Comparison of ENCODE assay signal across 22 mouse cellular contexts in the genomic region with DNA sequence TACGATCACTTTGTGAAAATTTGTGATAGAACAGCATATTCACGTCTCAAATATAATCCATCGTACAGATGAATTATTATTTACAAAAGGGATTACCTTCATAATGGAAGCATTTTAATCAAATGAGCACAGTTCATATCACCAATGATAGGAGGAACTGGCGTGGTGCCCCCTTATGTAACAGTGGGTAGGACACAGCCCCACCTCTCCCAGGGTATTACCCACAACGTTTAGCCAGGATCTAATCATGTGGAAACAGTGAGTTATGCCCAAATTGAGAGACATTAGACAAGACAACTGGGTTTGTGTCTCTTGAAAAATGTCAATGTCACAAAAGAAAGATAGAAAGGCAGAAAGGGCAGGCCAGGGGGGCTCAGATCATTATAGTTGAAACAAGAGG.
DNase-seq lines count a peak whose midpoint lies in the region; ATAC-seq lines count a peak whose summit lies in the region.
"Had no signal": no experiment of that assay in that cellular context is flagged by ENCODE, and none has a peak within 500 bp of the region (broad histone marks: within the 10 kb centered on the region; RNA-seq: fewer than 3 reads in every experiment).

No protein-coding gene starts in this region.

- no peak overlapping the region for H3K4me3 ChIP-seq in forebrain, embryonic 13.5 days
- H3K4me3 ChIP-seq: embryonic facial prominence, embryonic 10.5 days; erythroblast, embryonic 14.5 days; forebrain, embryonic 10.5 days; forebrain, embryonic 15.5 days; heart, embryonic 15.5 days; hindbrain, embryonic 10.5 days; hindbrain, embryonic 15.5 days; kidney, embryonic 15.5 days had no signal

- H3K9ac ChIP-seq in forebrain, embryonic 13.5 days = no peak overlapping the region
- H3K9ac ChIP-seq: forebrain, embryonic 15.5 days; heart, embryonic 15.5 days; hindbrain, embryonic 15.5 days; kidney, embryonic 15.5 days had no signal

- H3K27me3 ChIP-seq in forebrain, embryonic 13.5 days = no peaks in the 10 kb centered on the region
- H3K27me3 ChIP-seq: forebrain, embryonic 15.5 days; heart, embryonic 15.5 days; hindbrain, embryonic 15.5 days; kidney, embryonic 15.5 days had no signal

- 73% methylated on average over 5 of the region's 5 CpGs for WGBS in forebrain, embryonic 13.5 days

- H3K4me2 ChIP-seq in forebrain, embryonic 13.5 days = no peak overlapping the region
- H3K4me2 ChIP-seq: forebrain, embryonic 15.5 days; heart, embryonic 11.5 days; heart, embryonic 15.5 days; hindbrain, embryonic 15.5 days; kidney, embryonic 15.5 days had no signal

- H3K4me1 ChIP-seq in forebrain, embryonic 13.5 days = no peaks in the 10 kb centered on the region
- H3K4me1 ChIP-seq: embryonic facial prominence, embryonic 10.5 days; forebrain, embryonic 10.5 days; forebrain, embryonic 15.5 days; heart, embryonic 15.5 days; hindbrain, embryonic 10.5 days; hindbrain, embryonic 15.5 days had no signal

- H3K9me3 ChIP-seq in forebrain, embryonic 13.5 days (replicated peaks) = no peaks in the 10 kb centered on the region
- H3K9me3 ChIP-seq: embryonic facial prominence, embryonic 10.5 days; forebrain, embryonic 10.5 days; forebrain, embryonic 15.5 days; heart, embryonic 15.5 days; hindbrain, embryonic 10.5 days; hindbrain, embryonic 15.5 days; kidney, embryonic 15.5 days had no signal

- H3K27ac ChIP-seq in forebrain, embryonic 13.5 days = no peak overlapping the region
- H3K27ac ChIP-seq: embryonic facial prominence, embryonic 10.5 days; forebrain, embryonic 10.5 days; forebrain, embryonic 15.5 days; heart, embryonic 15.5 days; hindbrain, embryonic 10.5 days; hindbrain, embryonic 15.5 days; kidney, embryonic 15.5 days had no signal

- no peaks in the 10 kb centered on the region for H3K36me3 ChIP-seq in forebrain, embryonic 13.5 days (ENCODE audit: poor library complexity, severe bottlenecking)
- H3K36me3 ChIP-seq: embryonic facial prominence, embryonic 10.5 days; forebrain, embryonic 10.5 days; forebrain, embryonic 15.5 days; heart, embryonic 15.5 days; hindbrain, embryonic 10.5 days; hindbrain, embryonic 15.5 days; kidney, embryonic 15.5 days had no signal

- ATAC-seq in forebrain, embryonic 13.5 days = no peak
- ATAC-seq: forebrain, embryonic 15.5 days; intestine, embryonic 16.5 days had no signal

- DNase-seq in heart, adult 11 months = peak; percentile 64
- no peak for DNase-seq in heart, postnatal 4 days
- DNase-seq in cerebellum, adult 18-20 months = peak; percentile 42 to 54
- DNase-seq in cerebellum, postnatal 10 days = peak; percentile 36 to 40
- DNase-seq in embryo, embryonic 10.5 days (ENCODE audit: low spot score) = no peak
- no peak for DNase-seq in testis, postnatal 10 days (ENCODE audit: low spot score)
- DNase-seq: adrenal gland, postnatal 10 days; gastrocnemius, postnatal 36 days; heart, adult 18-20 months; heart, postnatal 14 days; kidney, adult 2 months had no signal

Comparison
In these comparisons a context has a peak if more than half of its experiments do, and no peak if none do; other contexts are left out.
1. DNase-seq: peak in heart, adult 11 months (single experiment), cerebellum, adult 18-20 months (2 of 2) and cerebellum, postnatal 10 days (2 of 2); none in heart, postnatal 4 days (single experiment), embryo, embryonic 10.5 days (single experiment) and testis, postnatal 10 days (single experiment).